Mouse (Mus musculus) stomach, embryonic 15.5 days (tissue): ENCODE data around the gene Kcnn1. TPM values are rescaled to one million over a fixed set of nuclear protein-coding genes. Genes with fewer than 3 reads are reported as not detected.

Experiments used
- ATAC-seq: fragments of 200-750 bp; cut with Nextera tagmentation; 2 replicates; pipeline ENCODE4 v1.8.0; 2017; ENCODE audit warnings: low read depth, moderate number of reproducible peaks, moderate TSS enrichment; ENCODE audit not compliant: insufficient read depth, low FRiP score
- H3K27ac ChIP-seq: fragments of 300-500 bp; sonication (generic); 2 replicates; pipeline ENCODE4 v1.5.1; 2015; ENCODE audit warnings: mild to moderate bottlenecking, inconsistent platforms
- H3K27me3 ChIP-seq: fragments of 300-500 bp; sonication (generic); replicated peaks from 2 replicates; pipeline ENCODE4 v1.6.1; 2015; ENCODE audit warnings: inconsistent platforms
- H3K36me3 ChIP-seq: fragments of 300-500 bp; sonication (generic); 2 replicates; pipeline ENCODE4 v1.6.1; 2015; ENCODE audit warnings: inconsistent platforms
- H3K4me1 ChIP-seq: fragments of 300-500 bp; sonication (generic); 2 replicates; pipeline ENCODE4 v1.6.1; 2015; ENCODE audit warnings: inconsistent platforms
- H3K4me2 ChIP-seq: fragments of 300-500 bp; sonication (generic); 2 replicates; pipeline ENCODE4 v1.6.1; 2015; ENCODE audit warnings: mild to moderate bottlenecking, inconsistent platforms
- H3K4me3 ChIP-seq: fragments of 300-500 bp; sonication (generic); replicated peaks from 2 replicates; pipeline ENCODE4 v1.5.1; 2015; ENCODE audit warnings: inconsistent platforms
- H3K9ac ChIP-seq: fragments of 300-500 bp; sonication (generic); 2 replicates; pipeline ENCODE4 v1.6.1; 2015; ENCODE audit warnings: inconsistent platforms
- H3K9me3 ChIP-seq: fragments of 300-500 bp; sonication (generic); 2 replicates; pipeline ENCODE4 v1.6.1; 2016; ENCODE audit warnings: inconsistent platforms
- WGBS: fragments of 180-500 bp; shearing (Covaris S2); methylation state at CpG from one replicate; pipeline ENCODE4 v1.1.7; 2015; 5-methylcytosine and 5-hydroxymethylcytosine counted together
- polyA plus RNA-seq: library from polyadenylated mRNA; unstranded; fragments of >200 nt; fragmentation: Nextera tagmentation; extraction: Ambion mirVana; gene quantifications from 2 replicates; pipeline ENCODE4 v1.2.1, GENCODE M21; 2015

Gene Kcnn1
- polyA plus RNA-seq, 1 experiment from 2014 or later = 1.5 TPM

DNA sequence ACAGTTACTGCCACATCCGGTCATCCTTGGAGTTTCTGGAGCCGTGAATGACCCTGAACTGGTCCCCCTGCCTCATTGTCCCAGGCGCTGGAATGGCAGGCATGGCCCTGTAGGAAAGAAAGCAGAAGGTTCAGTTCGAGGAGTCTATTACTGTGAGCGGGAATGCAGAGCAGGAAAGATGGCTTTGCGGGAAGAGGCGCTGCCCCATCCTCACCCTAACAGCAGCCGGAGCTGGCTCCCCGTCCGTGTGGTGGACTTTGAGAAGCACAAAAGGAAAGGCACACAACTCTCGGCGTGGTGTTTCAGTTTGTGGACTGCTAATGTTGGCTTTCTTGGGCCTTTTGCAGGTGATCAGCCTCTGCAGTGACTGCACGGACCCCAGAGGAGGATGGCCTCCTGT, 11.4 kb upstream of the Kcnn1 start:
- no peaks in the 10 kb centered on the region for H3K36me3 ChIP-seq
- no peaks in the 10 kb centered on the region for H3K9me3 ChIP-seq
- H3K27me3 ChIP-seq = no peaks in the 10 kb centered on the region
- H3K9ac ChIP-seq = no peak overlapping the region
- peaks cover 10% of the 10 kb centered on the region; the same call in 1 of the 2 replicates for H3K4me1 ChIP-seq
- no peak overlapping the region for H3K4me3 ChIP-seq
- no peak overlapping the region for H3K4me2 ChIP-seq
- 89% methylated on average over 13 of the region's 13 CpGs for WGBS
- no peak for ATAC-seq
- H3K27ac ChIP-seq = no peak overlapping the region

DNA sequence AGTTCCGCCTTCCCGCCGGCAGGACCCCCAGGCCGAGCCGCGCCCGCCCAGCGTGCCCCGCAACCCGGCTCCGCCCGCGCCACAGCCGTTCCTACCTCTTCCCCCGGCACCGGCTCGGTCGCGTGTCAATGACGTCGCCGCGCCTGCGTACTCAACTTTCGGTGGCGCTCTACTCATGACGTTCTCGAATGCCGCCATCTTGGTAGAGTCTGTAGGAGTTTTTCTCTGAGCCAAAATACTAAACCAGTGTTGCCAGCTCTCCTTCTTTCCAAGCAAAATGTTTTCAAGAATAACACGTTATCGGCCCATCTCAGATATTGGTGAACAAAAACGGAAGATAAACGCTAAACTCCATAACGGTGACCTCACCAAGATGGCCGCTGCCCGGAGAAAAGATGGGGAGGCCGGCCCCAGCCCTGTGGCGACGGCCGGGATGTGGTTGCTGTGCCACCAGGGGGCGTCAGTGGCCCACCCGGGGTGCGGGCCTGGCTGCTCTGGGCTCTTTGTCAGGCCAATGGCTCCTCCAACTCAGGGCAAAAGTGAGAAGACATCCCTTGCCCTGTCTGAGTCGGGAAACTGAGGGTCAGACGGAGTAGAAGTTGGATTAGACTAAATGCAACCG, 10.4 kb upstream of the Kcnn1 start, which contains the start of gene Ccdc124:
Gene Ccdc124 (minus strand): TSS at position 572 of the 622 bp plus-strand sequence.
- H3K27ac ChIP-seq = peak within 1 kb of the TSS; percentile 78
- 1% methylated on average over 46 of the region's 46 CpGs for WGBS
- no peaks in the 10 kb centered on the region for H3K27me3 ChIP-seq
- peaks cover 19% of the 10 kb centered on the region for H3K4me1 ChIP-seq
- H3K4me3 ChIP-seq = peak within 1 kb of the TSS; percentile 95
- ATAC-seq = peak; percentile 86
- H3K4me2 ChIP-seq = peak within 1 kb of the TSS; percentile 89
- H3K9me3 ChIP-seq = no peaks in the 10 kb centered on the region
- H3K9ac ChIP-seq = peak within 1 kb of the TSS; percentile 74
- no peaks in the 10 kb centered on the region for H3K36me3 ChIP-seq

DNA sequence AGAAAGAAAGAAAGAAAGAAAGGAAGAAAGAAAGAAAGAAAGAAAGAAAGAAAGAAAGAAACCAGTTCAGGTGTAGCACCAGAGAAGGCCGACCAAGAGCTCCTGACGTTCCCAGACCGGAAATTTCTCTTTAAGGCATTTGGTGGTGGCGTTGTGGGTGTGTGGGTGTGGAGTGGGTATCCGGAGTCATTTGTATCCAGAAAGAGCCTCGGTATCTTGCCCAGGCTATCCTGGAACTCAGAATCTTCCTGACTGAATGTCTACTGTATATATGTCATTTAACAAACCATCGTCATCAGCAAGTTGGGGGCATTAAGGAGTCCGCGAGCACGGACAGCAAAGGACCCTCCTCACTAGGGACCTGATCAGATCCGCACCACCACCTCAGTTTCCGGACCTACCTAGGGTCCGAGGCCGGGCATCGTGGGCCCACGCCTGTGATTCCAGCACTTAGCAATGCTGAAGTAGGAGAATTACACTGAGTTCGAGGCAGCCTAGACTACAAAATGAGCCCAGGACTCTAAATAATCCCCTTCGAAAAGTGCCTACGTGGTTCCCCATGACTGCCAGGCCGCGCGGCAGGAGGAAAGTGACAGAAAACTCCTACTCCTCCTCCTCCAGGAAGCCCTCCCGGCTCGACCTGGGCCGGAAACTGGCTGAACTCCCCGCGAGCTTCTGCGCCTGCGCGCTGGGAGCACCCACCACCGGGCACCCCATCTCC, 9.7 kb upstream of the Kcnn1 start:
- H3K9ac ChIP-seq = peak overlapping the region; percentile 74
- peaks cover 3% of the 10 kb centered on the region; the same call in 1 of the 2 replicates for H3K36me3 ChIP-seq
- H3K4me2 ChIP-seq = peak overlapping the region; percentile 89
- WGBS = 4% methylated on average over 31 of the region's 31 CpGs
- no peaks in the 10 kb centered on the region for H3K9me3 ChIP-seq
- no peaks in the 10 kb centered on the region for H3K27me3 ChIP-seq
- peak overlapping the region; percentile 95 for H3K4me3 ChIP-seq
- ATAC-seq = no peak; the same call in 1 of the 2 replicates
- H3K4me1 ChIP-seq = peaks cover 24% of the 10 kb centered on the region
- peak overlapping the region; percentile 78 for H3K27ac ChIP-seq

DNA sequence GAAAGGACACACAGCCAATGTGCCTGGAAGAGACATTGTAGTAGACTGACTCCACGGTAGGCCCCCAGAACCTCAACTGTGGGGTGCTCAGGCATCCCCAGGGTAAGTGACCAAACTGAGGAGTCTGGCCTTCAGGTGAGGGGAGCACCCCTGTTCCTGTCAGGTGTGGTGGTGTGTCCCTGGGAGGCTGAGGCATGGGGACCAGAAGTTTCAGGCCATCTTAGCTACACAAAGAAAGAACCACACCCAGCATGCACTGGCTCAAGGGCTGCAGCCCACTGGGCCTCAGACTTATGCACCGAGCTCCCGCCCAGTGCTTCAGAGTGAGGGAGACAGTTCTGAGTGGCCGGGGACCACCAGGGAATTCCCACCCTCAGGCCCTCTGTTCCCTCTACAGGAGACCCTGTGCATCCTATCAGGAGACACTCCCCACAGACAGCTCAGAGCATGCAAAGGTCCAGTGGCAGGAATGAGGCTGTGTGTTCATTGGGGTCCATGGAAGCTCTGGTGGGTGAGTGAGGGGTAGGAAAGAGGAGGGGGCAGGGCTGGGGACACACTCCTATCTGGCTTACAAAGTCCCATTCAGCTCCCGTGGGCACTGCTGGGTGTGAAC, 8.2 kb upstream of the Kcnn1 start:
- Histone ChIP-seq H3K27me3 (no peaks in the 10 kb centered on the region), H3K9ac (no peak overlapping the region; the same call in 1 of the 2 replicates), H3K36me3 (peaks cover 3% of the 10 kb centered on the region; the same call in 1 of the 2 replicates), H3K4me2 (no peak overlapping the region), H3K4me1 (peaks cover 26% of the 10 kb centered on the region), H3K9me3 (no peaks in the 10 kb centered on the region), H3K4me3 (no peak overlapping the region), H3K27ac (no peak overlapping the region)
- no peak for ATAC-seq
- WGBS = 84% methylated on average over 5 of the region's 5 CpGs

DNA sequence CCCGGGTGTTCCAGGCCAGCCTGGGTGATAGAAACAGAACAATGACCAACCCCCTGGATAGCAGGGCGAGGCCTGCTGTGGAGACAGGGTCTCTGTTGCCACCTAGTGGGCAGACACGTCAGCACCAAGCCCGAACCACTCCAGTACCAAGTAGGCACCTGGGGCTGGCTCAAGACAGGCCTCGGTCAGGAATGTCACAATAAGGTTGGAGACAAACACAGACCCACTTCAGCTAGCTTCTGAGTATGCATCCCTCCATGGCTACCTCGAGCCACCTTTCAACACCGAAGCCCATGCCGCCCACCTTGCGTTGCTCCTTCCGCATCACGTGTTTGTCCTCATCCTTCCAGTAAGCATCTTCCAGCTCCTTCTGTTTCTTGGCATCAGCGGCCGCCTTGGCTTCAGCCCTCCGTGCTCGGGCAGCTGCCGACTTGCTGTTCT, 6.6 kb upstream of the Kcnn1 start:
- H3K27ac ChIP-seq = no peak overlapping the region
- 45% methylated on average over 16 of the region's 16 CpGs for WGBS
- no peak overlapping the region for H3K4me3 ChIP-seq
- peaks cover 3% of the 10 kb centered on the region; the same call in 1 of the 2 replicates for H3K36me3 ChIP-seq
- H3K9ac ChIP-seq = no peak overlapping the region
- peaks cover 34% of the 10 kb centered on the region for H3K4me1 ChIP-seq
- no peaks in the 10 kb centered on the region for H3K27me3 ChIP-seq
- no peak for ATAC-seq
- H3K9me3 ChIP-seq = no peaks in the 10 kb centered on the region
- H3K4me2 ChIP-seq = no peak overlapping the region

DNA sequence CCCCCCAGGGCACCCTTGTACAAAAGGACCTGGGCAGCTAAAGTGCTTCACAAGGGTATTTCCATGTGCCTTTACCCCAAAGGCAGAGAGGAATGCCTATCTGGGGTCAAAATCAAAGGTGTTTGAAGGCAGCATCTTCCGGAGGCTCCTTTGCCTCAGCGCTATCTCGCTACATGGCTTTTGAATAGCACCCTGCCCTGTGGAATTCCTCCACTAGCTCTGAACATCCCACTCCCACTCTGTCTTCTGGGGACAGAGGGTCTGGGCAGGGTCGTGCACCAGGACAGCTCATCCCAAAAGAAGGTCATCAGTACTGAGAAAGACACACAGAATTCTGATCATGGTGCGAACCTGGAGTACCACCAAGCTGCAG, 6.1 kb upstream of the Kcnn1 start:
- Histone ChIP-seq H3K4me3 (no peak overlapping the region), H3K27me3 (peaks cover 4% of the 10 kb centered on the region; the same call in 1 of the 2 replicates), H3K4me1 (peaks cover 39% of the 10 kb centered on the region), H3K9ac (no peak overlapping the region), H3K9me3 (no peaks in the 10 kb centered on the region), H3K4me2 (peak overlapping the region; percentile 42; the same call in 1 of the 2 replicates), H3K36me3 (peaks cover 3% of the 10 kb centered on the region; the same call in 1 of the 2 replicates), H3K27ac (peak overlapping the region; percentile 3; the same call in 1 of the 2 replicates)
- ATAC-seq = no peak
- 33% methylated on average over 5 of the region's 5 CpGs for WGBS

DNA sequence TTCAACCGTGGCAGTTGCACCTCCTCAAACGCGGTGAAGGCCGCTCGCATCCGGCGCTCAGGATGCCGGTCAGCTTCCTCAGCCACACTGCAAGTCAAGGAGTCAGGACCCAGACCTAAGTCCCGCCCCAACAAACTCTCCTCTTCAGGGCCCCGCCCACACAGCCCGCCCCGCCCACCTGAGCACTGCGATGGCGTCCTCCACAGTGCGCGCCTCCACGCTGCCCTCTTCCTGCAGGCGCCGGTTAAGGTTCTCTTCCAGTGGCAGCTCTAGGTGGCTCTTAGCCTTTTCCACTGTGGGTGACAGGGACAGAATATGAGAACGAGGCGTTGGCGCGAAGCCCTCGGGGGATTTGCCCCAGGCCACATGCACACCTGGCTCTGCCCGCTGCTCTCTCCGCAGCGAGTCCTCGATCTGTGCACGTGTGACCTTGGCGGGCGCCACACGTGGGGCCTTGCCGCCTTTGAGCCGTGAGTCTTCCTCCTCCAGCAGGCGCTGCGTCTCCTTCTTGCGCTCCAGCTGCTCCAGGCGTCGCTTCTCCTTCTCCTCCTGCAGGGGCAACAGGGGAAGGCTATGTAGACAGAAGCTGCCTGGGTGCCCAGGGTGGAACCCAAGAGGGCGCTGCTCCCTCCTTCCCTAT, 5.6 kb upstream of the Kcnn1 start:
- H3K4me2 ChIP-seq = peak overlapping the region; percentile 42
- H3K36me3 ChIP-seq = peaks cover 3% of the 10 kb centered on the region; the same call in 1 of the 2 replicates
- no peak for ATAC-seq
- H3K4me1 ChIP-seq = peaks cover 44% of the 10 kb centered on the region
- H3K27me3 ChIP-seq = peaks cover 9% of the 10 kb centered on the region; the same call in 1 of the 2 replicates
- 20% methylated on average over 40 of the region's 40 CpGs for WGBS
- H3K9ac ChIP-seq = no peak overlapping the region
- H3K27ac ChIP-seq = peak overlapping the region; percentile 3; the same call in 1 of the 2 replicates
- H3K4me3 ChIP-seq = 0 out of 2 replicates have a peak overlapping the region, but pooled peaks have one; percentile 1
- no peaks in the 10 kb centered on the region for H3K9me3 ChIP-seq

DNA sequence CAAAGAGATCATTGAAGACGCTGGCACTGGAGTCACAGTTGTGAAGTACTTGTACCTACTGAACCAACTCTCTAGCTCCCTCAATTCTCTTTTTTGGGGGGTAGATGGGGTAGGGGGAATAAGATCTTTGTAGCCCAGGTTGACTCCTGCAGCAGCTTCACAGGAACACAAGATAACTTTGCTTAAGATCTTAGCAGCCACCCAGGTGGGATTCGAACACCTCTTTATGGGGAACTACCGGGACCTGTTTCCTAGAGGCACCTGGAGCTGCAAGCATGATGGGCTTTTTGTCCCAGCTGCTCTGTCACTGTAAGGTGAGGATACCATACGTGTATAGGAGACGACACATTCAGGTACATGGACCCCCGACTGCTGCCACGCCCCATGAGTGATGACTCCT, 3.5 kb upstream of the Kcnn1 start:
- Histone ChIP-seq H3K9ac (no peak overlapping the region), H3K4me1 (peaks cover 49% of the 10 kb centered on the region), H3K4me3 (no peak overlapping the region), H3K4me2 (peak overlapping the region; percentile 84; the same call in 1 of the 2 replicates), H3K36me3 (peaks cover 3% of the 10 kb centered on the region; the same call in 1 of the 2 replicates), H3K27me3 (peaks cover 30% of the 10 kb centered on the region), H3K9me3 (no peaks in the 10 kb centered on the region), H3K27ac (no peak overlapping the region; the same call in 1 of the 2 replicates)
- ATAC-seq = no peak
- 80% methylated on average over 7 of the region's 7 CpGs for WGBS

DNA sequence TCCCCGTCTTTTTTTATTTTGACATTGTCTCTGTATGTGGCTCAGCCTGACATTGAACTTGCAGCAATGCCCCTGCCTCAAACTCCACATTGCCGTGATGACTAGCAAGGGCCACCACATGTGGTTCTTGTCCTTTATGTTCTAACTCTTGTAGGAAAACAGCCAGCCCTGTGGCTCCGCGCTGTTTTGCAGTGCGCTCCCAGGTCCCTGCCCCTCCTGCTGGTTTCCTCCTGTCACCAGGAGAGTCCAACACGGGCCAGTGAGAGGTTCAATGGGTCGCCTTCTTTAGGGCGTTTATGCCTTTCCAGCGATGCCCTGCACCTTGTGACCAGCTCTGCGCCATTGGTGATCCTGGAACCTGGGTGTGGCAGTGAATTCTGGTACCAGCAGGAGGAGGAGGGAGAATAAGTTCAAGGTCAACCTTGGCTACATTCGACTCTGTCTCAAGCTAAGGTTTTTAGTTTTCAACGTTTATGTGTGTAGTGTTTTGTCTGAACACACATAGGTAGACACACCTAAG, 3.0 kb upstream of the Kcnn1 start:
- H3K27me3 ChIP-seq = peaks cover 34% of the 10 kb centered on the region
- 0 out of 2 replicates have a peak, but pooled peaks have one; percentile 2 for ATAC-seq
- H3K36me3 ChIP-seq = peaks cover 3% of the 10 kb centered on the region; the same call in 1 of the 2 replicates
- H3K4me2 ChIP-seq = peak overlapping the region; percentile 84
- H3K4me3 ChIP-seq = peak overlapping the region; percentile 60
- H3K9me3 ChIP-seq = no peaks in the 10 kb centered on the region
- H3K9ac ChIP-seq = no peak overlapping the region
- H3K27ac ChIP-seq = peak overlapping the region; percentile 78
- peaks cover 47% of the 10 kb centered on the region for H3K4me1 ChIP-seq
- WGBS = 6% methylated on average over 12 of the region's 12 CpGs

DNA sequence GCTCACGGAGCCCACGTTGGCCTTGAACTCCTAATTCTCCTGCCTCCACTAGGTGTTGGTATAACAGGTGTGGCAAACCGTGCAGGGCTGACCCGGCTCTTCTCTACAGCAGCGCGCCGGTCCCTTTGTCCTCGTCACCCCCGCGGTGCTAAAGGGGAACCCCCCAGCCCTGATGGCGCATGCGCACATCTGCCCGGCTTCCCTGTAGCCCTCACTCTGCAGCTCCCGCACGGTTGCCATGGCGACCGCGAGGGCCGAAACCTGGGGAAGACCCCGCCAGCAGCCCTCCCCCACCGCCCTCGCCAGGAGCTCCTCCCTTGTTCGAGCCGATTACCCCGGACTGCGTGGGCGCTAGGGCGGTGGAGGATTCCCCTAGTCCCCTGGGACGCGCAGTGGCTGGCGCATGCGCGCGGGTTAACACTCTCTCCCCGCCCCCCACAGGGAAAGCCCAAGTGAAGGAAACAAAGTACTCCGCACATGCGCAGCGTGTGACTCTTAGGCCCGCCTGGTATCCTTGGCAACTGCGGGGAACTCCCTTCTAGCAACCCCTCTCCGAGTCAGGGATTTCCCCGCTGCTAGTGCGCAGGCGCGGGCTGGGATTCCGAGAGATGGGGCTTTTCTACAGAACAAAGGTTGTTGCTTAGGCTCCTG, 2.4 kb upstream of the Kcnn1 start:
- H3K27me3 ChIP-seq = peaks cover 34% of the 10 kb centered on the region
- H3K4me3 ChIP-seq = peak overlapping the region; percentile 60
- H3K9ac ChIP-seq = peak overlapping the region; percentile 38
- peak overlapping the region; percentile 84 for H3K4me2 ChIP-seq
- 0% methylated on average over 46 of the region's 46 CpGs for WGBS
- peak overlapping the region; percentile 79 for H3K27ac ChIP-seq
- H3K9me3 ChIP-seq = no peaks in the 10 kb centered on the region
- peak; percentile 88 for ATAC-seq
- peaks cover 47% of the 10 kb centered on the region for H3K4me1 ChIP-seq
- peaks cover 3% of the 10 kb centered on the region; the same call in 1 of the 2 replicates for H3K36me3 ChIP-seq
